Mouse (Mus musculus) heart, embryonic 13.5 days (tissue): ENCODE measurements around the gene Agpat4. TPM values are rescaled to one million over a fixed set of nuclear protein-coding genes. Genes with fewer than 3 reads are reported as not detected.

ENCODE experiments used
- ATAC-seq: fragments of 200-750 bp; cut with Nextera tagmentation; 2 replicates; pipeline ENCODE4 v1.8.0; 2017; ENCODE audit warnings: moderate TSS enrichment; ENCODE audit not compliant: insufficient number of reproducible peaks, low FRiP score, low TSS enrichment; ENCODE audit errors: extremely low read depth
- H3K27ac ChIP-seq: fragments of 300-500 bp; sonication (generic); replicated peaks from 2 replicates; pipeline ENCODE4 v1.5.1; 2015; ENCODE audit warnings: moderate library complexity, mild to moderate bottlenecking, inconsistent platforms
- H3K27me3 ChIP-seq: fragments of 300-500 bp; sonication (generic); replicated peaks from 2 replicates; pipeline ENCODE4 v1.6.1; 2015; ENCODE audit warnings: mild to moderate bottlenecking, inconsistent platforms
- H3K36me3 ChIP-seq: fragments of 300-500 bp; sonication (generic); 2 replicates; pipeline ENCODE4 v1.6.1; 2015; ENCODE audit warnings: mild to moderate bottlenecking, inconsistent platforms
- H3K4me1 ChIP-seq: fragments of 300-500 bp; sonication (generic); 2 replicates; pipeline ENCODE4 v1.6.1; 2015; ENCODE audit warnings: inconsistent platforms
- H3K4me2 ChIP-seq: fragments of 300-500 bp; sonication (generic); 2 replicates; pipeline ENCODE4 v1.6.1; 2015; ENCODE audit warnings: inconsistent platforms, mild to moderate bottlenecking, moderate library complexity
- H3K4me3 ChIP-seq: fragments of 300-500 bp; sonication (generic); 2 replicates; pipeline ENCODE4 v1.5.1; 2015; ENCODE audit warnings: moderate library complexity, mild to moderate bottlenecking, inconsistent platforms
- H3K9ac ChIP-seq: fragments of 300-500 bp; sonication (generic); 2 replicates; pipeline ENCODE4 v1.6.1; 2015; ENCODE audit warnings: inconsistent platforms, mild to moderate bottlenecking, moderate library complexity
- H3K9me3 ChIP-seq: fragments of 300-500 bp; sonication (generic); 2 replicates; pipeline ENCODE4 v1.6.1; 2016; ENCODE audit warnings: inconsistent platforms
- WGBS: fragments of 180-500 bp; shearing (Covaris S2); methylation state at CpG from one replicate; pipeline ENCODE4 v1.1.7; 2015; ENCODE audit warnings: mixed read lengths; 5-methylcytosine and 5-hydroxymethylcytosine counted together
- polyA plus RNA-seq: library from polyadenylated mRNA; unstranded; fragments of >200 nt; fragmentation: Nextera tagmentation; extraction: Ambion mirVana; gene quantifications from 2 replicates; pipeline ENCODE4 v1.2.1, GENCODE M21; 2015

Gene Agpat4
- polyA plus RNA-seq, 1 experiment from 2014 or later = 16.9 TPM

- no peak overlapping the region for H3K27ac ChIP-seq
- no peaks in the 10 kb centered on the region for H3K27me3 ChIP-seq
- no peak overlapping the region for H3K4me3 ChIP-seq
- peaks cover 20% of the 10 kb centered on the region for H3K4me1 ChIP-seq
- ATAC-seq = no peak; the same call in 1 of the 2 replicates
- 82% methylated on average over 5 of the region's 5 CpGs for whole genome bisulfite sequencing
- no peaks in the 10 kb centered on the region for H3K9me3 ChIP-seq
- H3K9ac ChIP-seq = no peak overlapping the region
- no peak overlapping the region for H3K4me2 ChIP-seq
- H3K36me3 ChIP-seq = 0 out of 2 replicates have a peak, but pooled peaks cover 4% of the 10 kb centered on the region
These were observed 27.7 kb downstream of the Agpat4 start for GRCm38 (mm10) chr17:12146132-12146681.

GRCm38 (mm10) chr17:12147830-12148229, 29.3 kb downstream of the Agpat4 start:
- no peak overlapping the region for H3K9ac ChIP-seq
- no peak overlapping the region for H3K27ac ChIP-seq
- no peak for ATAC-seq
- no peak overlapping the region for H3K4me2 ChIP-seq
- H3K9me3 ChIP-seq = no peaks in the 10 kb centered on the region
- H3K27me3 ChIP-seq = no peaks in the 10 kb centered on the region
- H3K4me3 ChIP-seq = no peak overlapping the region
- WGBS = 76% methylated on average over 4 of the region's 4 CpGs
- peaks cover 19% of the 10 kb centered on the region for H3K36me3 ChIP-seq
- H3K4me1 ChIP-seq = peaks cover 20% of the 10 kb centered on the region

GRCm38 (mm10) chr17:12149232-12149861, 30.8 kb downstream of the Agpat4 start:
- Histone ChIP-seq H3K36me3 (peaks cover 29% of the 10 kb centered on the region), H3K4me1 (peaks cover 16% of the 10 kb centered on the region), H3K9ac (no peak overlapping the region), H3K4me3 (no peak overlapping the region), H3K27me3 (no peaks in the 10 kb centered on the region), H3K4me2 (peak overlapping the region; percentile 2), H3K27ac (no peak overlapping the region), H3K9me3 (no peaks in the 10 kb centered on the region)
- no peak; the same call in 1 of the 2 replicates for ATAC-seq
- 71% methylated on average over 6 of the region's 6 CpGs for WGBS

GRCm38 (mm10) chr17:12150970-12151369, 32.5 kb downstream of the Agpat4 start:
- H3K4me3 ChIP-seq = no peak overlapping the region
- ATAC-seq = no peak
- H3K4me2 ChIP-seq = no peak overlapping the region
- no peaks in the 10 kb centered on the region for H3K27me3 ChIP-seq
- H3K9ac ChIP-seq = no peak overlapping the region
- peaks cover 14% of the 10 kb centered on the region for H3K4me1 ChIP-seq
- no peak overlapping the region for H3K27ac ChIP-seq
- H3K36me3 ChIP-seq = peaks cover 29% of the 10 kb centered on the region
- 94% methylated on average over 2 of the region's 2 CpGs for WGBS
- H3K9me3 ChIP-seq = no peaks in the 10 kb centered on the region

GRCm38 (mm10) chr17:12154260-12154659, 35.8 kb downstream of the Agpat4 start:
- Histone ChIP-seq H3K27me3 (no peaks in the 10 kb centered on the region), H3K36me3 (peaks cover 29% of the 10 kb centered on the region), H3K4me2 (no peak overlapping the region), H3K4me3 (no peak overlapping the region), H3K27ac (no peak overlapping the region), H3K9me3 (no peaks in the 10 kb centered on the region), H3K4me1 (peaks cover 2% of the 10 kb centered on the region; the same call in 1 of the 2 replicates), H3K9ac (no peak overlapping the region)
- ATAC-seq = no peak
- WGBS = 56% methylated on average over 2 of the region's 2 CpGs

GRCm38 (mm10) chr17:12155236-12155635, 36.7 kb downstream of the Agpat4 start:
- Histone ChIP-seq H3K4me3 (no peak overlapping the region), H3K27me3 (no peaks in the 10 kb centered on the region), H3K27ac (no peak overlapping the region), H3K9ac (no peak overlapping the region), H3K9me3 (no peaks in the 10 kb centered on the region), H3K4me2 (no peak overlapping the region), H3K4me1 (no peaks in the 10 kb centered on the region), H3K36me3 (peaks cover 33% of the 10 kb centered on the region)
- ATAC-seq = no peak
- 80% methylated on average over 6 of the region's 6 CpGs for WGBS

- Histone ChIP-seq H3K27me3 (no peaks in the 10 kb centered on the region), H3K9me3 (no peaks in the 10 kb centered on the region), H3K4me3 (no peak overlapping the region), H3K27ac (no peak overlapping the region), H3K9ac (no peak overlapping the region), H3K4me1 (no peaks in the 10 kb centered on the region), H3K4me2 (no peak overlapping the region), H3K36me3 (peaks cover 33% of the 10 kb centered on the region)
- no peak for ATAC-seq
- WGBS = 88% methylated on average over 4 of the region's 4 CpGs
These were observed 37.4 kb downstream of the Agpat4 start for GRCm38 (mm10) chr17:12155872-12156271.

- Histone ChIP-seq H3K36me3 (peaks cover 27% of the 10 kb centered on the region), H3K9ac (no peak overlapping the region), H3K27me3 (no peaks in the 10 kb centered on the region), H3K27ac (no peak overlapping the region), H3K4me2 (no peak overlapping the region), H3K4me1 (no peaks in the 10 kb centered on the region), H3K4me3 (no peak overlapping the region), H3K9me3 (no peaks in the 10 kb centered on the region)
- no peak for ATAC-seq
- 91% methylated on average over 3 of the region's 3 CpGs for WGBS
These were observed 38.2 kb downstream of the Agpat4 start for GRCm38 (mm10) chr17:12156661-12157060.

GRCm38 (mm10) chr17:12157203-12157602, 38.7 kb downstream of the Agpat4 start:
- Histone ChIP-seq H3K27me3 (no peaks in the 10 kb centered on the region), H3K9me3 (no peaks in the 10 kb centered on the region), H3K4me1 (no peaks in the 10 kb centered on the region), H3K27ac (no peak overlapping the region), H3K36me3 (peaks cover 21% of the 10 kb centered on the region), H3K9ac (no peak overlapping the region), H3K4me3 (no peak overlapping the region), H3K4me2 (no peak overlapping the region)
- WGBS = 87% methylated on average over 2 of the region's 2 CpGs
- no peak for ATAC-seq

GRCm38 (mm10) chr17:12159187-12160060, 40.9 kb downstream of the Agpat4 start:
- WGBS = 90% methylated on average over 16 of the region's 16 CpGs
- H3K36me3 ChIP-seq = 0 out of 2 replicates have a peak, but pooled peaks cover 4% of the 10 kb centered on the region
- no peak overlapping the region for H3K4me3 ChIP-seq
- peaks cover 20% of the 10 kb centered on the region for H3K4me1 ChIP-seq
- no peak overlapping the region for H3K4me2 ChIP-seq
- H3K27ac ChIP-seq = no peak overlapping the region
- no peak for ATAC-seq
- no peaks in the 10 kb centered on the region for H3K9me3 ChIP-seq
- no peak overlapping the region for H3K9ac ChIP-seq
- H3K27me3 ChIP-seq = no peaks in the 10 kb centered on the region

- H3K9ac ChIP-seq = no peak overlapping the region
- H3K27me3 ChIP-seq = no peaks in the 10 kb centered on the region
- peaks cover 21% of the 10 kb centered on the region for H3K4me1 ChIP-seq
- 87% methylated on average over 5 of the region's 5 CpGs for WGBS
- H3K36me3 ChIP-seq = 0 out of 2 replicates have a peak, but pooled peaks cover 4% of the 10 kb centered on the region
- ATAC-seq = no peak
- H3K27ac ChIP-seq = no peak overlapping the region
- H3K9me3 ChIP-seq = no peaks in the 10 kb centered on the region
- no peak overlapping the region for H3K4me2 ChIP-seq
- H3K4me3 ChIP-seq = no peak overlapping the region
These were observed 41.5 kb downstream of the Agpat4 start for GRCm38 (mm10) chr17:12160061-12160421.
